Mouse (Mus musculus): ENCODE data around the gene Pfn1.

DNA sequence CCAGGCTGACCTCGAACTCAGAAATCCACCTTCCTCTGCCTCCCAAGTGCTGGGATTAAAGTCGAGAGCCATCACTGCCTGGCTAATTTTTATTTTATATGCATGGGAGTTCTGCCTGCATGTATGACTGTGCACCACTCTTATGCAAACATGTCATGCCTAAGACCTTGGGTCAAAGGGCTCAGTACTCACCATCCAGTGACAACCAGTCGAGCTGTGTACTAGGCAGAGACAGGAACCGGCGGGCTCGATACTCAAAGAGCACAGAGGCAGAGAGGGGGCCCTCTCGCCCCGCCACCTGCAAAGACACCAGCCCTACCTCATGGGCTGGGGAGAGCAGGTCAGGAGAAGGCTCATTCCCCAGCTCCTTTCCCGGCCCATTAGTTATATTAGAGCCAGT, 23.6 kb upstream of the Pfn1 start:
- no peak for TF ChIP-seq CTCF (IDR thresholded peaks at IDR 0.05; ENCODE audit: low read depth)
- TF ChIP-seq EP300 (IDR thresholded peaks at IDR 0.05; ENCODE audit: low read depth) = no peak

Data from heart, postnatal 0 days (tissue).